Mouse (Mus musculus): Measurements from ENCODE around the gene Ugt1a7c. TPM values are rescaled to one million over a fixed set of nuclear protein-coding genes. Genes with fewer than 3 reads are reported as not detected.

Gene Ugt1a7c
- polyA plus RNA-seq, 1 experiment, result 1.3 TPM

- TF ChIP-seq POLR2A (IDR thresholded peaks at IDR 0.05; ENCODE audit: extremely low read depth, insufficient read depth, low read length) (no peak), CTCF (IDR thresholded peaks at IDR 0.05; ENCODE audit: extremely low read depth, insufficient read depth, low read length) (no peak)
- Histone ChIP-seq H3K27ac (ENCODE audit: insufficient read depth, low read length) (no peak overlapping the region), H3K4me1 (ENCODE audit: control insufficient read depth, insufficient read depth, low read length) (no peaks in the 10 kb centered on the region), H3K4me3 (ENCODE audit: insufficient read depth, low read length) (no peak overlapping the region)
Measured at GRCm38 (mm10) chr1:88253106-88253505, 158.2 kb downstream of the Ugt1a7c start.

DNA sequence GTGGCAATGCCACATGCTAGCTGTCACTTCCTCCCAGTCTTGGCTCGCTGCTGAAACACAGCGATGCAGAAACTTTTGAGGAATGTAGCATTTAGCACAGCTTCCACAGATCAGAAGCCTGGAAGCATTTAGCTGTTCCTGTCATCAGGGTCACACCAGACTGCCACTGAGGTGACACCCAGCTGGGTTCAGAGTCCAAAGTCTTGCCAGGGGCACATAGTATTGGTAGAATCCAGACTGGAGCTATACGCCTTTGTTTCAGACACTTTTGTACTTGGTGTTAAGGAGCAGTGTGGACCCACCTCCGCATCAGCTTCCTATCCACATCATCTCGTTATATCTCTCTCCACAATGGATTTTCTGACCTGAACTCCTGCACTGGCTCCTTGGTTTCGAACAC is 158.7 kb downstream of the Ugt1a7c start:
- TF ChIP-seq CTCF (IDR thresholded peaks at IDR 0.05; ENCODE audit: extremely low read depth, insufficient read depth, low read length) (no peak), POLR2A (IDR thresholded peaks at IDR 0.05; ENCODE audit: extremely low read depth, insufficient read depth, low read length) (no peak)
- Histone ChIP-seq H3K4me1 (ENCODE audit: control insufficient read depth, insufficient read depth, low read length) (no peaks in the 10 kb centered on the region), H3K4me3 (ENCODE audit: insufficient read depth, low read length) (no peak overlapping the region), H3K27ac (ENCODE audit: insufficient read depth, low read length) (no peak overlapping the region)

DNA sequence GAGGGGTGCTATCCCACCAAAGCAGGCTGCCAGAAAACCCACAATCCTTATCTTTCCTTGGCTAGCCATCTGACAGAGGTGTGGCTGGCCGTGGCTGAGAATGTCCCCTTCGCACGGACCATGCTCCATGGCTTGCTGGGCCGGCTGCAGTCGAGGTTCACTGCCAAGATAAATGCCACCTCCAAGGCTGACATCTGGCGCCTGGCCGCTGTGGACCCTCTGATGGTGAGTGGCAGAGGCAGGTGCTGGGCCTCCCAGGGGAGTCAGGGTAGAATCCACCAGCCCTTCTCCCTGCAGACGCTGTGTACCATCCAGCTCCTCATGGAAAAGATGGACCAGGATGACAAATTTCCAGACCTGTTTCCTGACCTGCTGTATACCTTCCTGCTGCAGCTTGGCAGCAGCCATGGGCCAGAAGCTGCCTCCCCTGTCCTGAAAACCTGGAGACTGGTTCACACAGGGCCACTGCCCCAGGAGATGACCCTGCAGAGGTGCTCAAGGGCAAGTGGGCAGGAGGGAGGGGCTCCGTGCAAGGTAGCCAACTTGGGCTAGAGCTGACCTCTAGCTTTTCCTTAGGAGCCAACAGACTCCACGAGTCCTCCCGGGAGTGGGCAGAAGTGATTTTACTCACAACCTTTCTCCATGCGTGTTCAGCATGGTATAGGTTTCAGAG is 160.1 kb downstream of the Ugt1a7c start:
- Histone ChIP-seq H3K4me3 (ENCODE audit: insufficient read depth, low read length) (no peak overlapping the region), H3K4me1 (ENCODE audit: control insufficient read depth, insufficient read depth, low read length) (no peaks in the 10 kb centered on the region), H3K27ac (ENCODE audit: insufficient read depth, low read length) (no peak overlapping the region)
- TF ChIP-seq POLR2A (IDR thresholded peaks at IDR 0.05; ENCODE audit: extremely low read depth, insufficient read depth, low read length) (no peak), CTCF (IDR thresholded peaks at IDR 0.05; ENCODE audit: extremely low read depth, insufficient read depth, low read length) (no peak)

DNA sequence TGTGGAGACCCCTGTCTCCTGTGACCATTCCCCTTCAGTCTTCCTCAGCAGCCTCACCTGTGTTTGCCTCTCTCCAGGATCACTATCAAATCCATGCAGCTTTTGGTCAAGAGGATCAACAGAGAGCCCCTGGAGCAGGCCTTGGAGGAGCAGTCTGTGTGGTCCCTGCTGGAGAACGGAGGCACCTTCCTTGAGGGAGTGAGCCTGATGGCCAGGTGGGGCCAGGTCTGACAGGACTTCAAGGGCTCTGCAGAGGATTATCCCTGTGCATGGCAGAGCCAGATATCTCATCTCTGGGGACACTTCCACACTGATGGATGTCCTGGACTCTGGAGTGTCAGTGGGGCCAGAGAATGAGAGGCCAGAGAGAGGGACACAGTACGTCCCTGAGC is 160.6 kb downstream of the Ugt1a7c start:
- Histone ChIP-seq H3K4me1 (ENCODE audit: control insufficient read depth, insufficient read depth, low read length) (no peaks in the 10 kb centered on the region), H3K4me3 (ENCODE audit: insufficient read depth, low read length) (no peak overlapping the region), H3K27ac (ENCODE audit: insufficient read depth, low read length) (no peak overlapping the region)
- no peak for TF ChIP-seq CTCF (IDR thresholded peaks at IDR 0.05; ENCODE audit: extremely low read depth, insufficient read depth, low read length)
- TF ChIP-seq POLR2A (IDR thresholded peaks at IDR 0.05; ENCODE audit: extremely low read depth, insufficient read depth, low read length), result no peak

DNA sequence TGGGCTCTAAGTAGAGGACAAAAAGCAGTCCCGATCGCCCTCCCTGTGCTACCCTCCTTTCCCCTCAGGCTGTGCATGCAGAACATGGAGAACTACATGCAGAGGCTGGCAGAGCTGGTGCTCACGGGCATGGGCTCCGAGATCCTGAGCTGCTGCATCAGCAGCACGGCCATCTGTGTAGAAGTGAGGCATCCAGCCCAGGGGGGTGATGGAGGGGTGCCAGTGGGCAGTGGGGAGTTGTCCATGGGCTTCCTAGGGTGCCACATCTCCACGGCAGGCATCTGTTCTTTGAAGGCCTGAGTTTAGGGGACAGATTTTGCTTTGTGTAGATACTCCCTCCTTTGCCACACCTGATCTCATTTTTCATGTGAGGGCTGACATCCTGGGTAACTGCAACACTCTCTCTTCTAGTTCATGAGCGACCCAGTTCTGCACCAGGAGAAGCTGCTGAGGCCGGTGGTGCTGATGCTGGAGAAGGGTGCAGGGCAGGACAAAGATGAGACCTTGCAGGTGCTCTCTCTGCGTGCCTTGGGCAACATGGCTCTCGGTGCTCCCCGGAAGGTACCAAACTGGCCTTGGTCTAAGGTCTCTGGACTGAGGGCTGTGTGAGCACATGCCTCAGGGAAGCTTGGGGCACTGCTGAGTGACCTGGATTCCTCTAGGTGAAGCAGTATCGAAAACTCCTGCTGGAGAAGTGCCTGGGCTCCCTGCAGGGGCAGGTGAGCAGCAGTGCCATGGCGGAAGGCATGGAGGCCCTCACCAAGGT is 161.3 kb downstream of the Ugt1a7c start:
- TF ChIP-seq POLR2A (IDR thresholded peaks at IDR 0.05; ENCODE audit: extremely low read depth, insufficient read depth, low read length) (no peak), CTCF (IDR thresholded peaks at IDR 0.05; ENCODE audit: extremely low read depth, insufficient read depth, low read length) (no peak)
- Histone ChIP-seq H3K4me3 (ENCODE audit: insufficient read depth, low read length) (no peak overlapping the region), H3K27ac (ENCODE audit: insufficient read depth, low read length) (no peak overlapping the region)

DNA sequence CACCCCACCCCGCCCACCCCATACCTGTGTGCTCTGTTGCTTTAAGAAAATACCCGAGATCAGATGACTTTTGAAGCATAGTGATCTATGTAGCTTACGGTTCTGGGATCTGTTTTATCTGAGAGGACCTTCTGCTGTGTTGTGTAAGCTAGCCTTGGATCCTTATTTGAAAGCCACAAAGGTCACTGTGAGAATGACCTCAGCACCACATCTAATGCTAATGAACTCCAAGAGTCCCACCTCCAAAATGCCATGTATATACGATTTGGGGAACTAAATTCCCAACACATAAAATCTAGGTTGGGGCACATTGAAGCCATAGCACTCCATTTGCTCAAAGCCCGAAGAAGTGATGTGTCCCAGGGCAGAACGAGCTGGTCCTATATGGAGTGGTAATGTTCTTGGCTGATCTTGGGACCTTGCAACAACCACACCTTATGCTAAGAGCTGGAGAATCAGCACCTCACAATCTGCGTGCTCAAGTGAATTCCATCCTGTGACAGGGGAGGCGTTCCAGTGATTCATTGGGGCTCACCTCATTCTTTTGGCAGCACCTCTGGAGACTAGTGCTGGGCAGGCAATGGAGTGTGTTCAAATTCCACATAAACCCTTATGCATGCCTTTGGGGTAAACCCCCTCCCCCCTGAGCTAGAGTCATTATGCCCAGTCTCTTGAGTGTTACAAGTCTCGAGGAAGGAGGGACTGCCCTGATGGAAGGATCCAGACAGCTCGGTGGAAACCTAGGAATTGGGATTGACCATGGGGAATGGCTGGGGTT is 162.2 kb downstream of the Ugt1a7c start:
- no peaks in the 10 kb centered on the region for H3K4me1 ChIP-seq (ENCODE audit: control insufficient read depth, insufficient read depth, low read length)
- TF ChIP-seq CTCF (IDR thresholded peaks at IDR 0.05; ENCODE audit: extremely low read depth, insufficient read depth, low read length) (no peak), POLR2A (IDR thresholded peaks at IDR 0.05; ENCODE audit: extremely low read depth, insufficient read depth, low read length) (no peak)
- H3K27ac ChIP-seq (ENCODE audit: insufficient read depth, low read length), result no peak overlapping the region
- H3K4me3 ChIP-seq (ENCODE audit: insufficient read depth, low read length), result no peak overlapping the region

More for the DNA sequence above, 161.3 kb downstream of the Ugt1a7c start:
- H3K4me1 ChIP-seq (ENCODE audit: control insufficient read depth, insufficient read depth, low read length), result no peaks in the 10 kb centered on the region

DNA sequence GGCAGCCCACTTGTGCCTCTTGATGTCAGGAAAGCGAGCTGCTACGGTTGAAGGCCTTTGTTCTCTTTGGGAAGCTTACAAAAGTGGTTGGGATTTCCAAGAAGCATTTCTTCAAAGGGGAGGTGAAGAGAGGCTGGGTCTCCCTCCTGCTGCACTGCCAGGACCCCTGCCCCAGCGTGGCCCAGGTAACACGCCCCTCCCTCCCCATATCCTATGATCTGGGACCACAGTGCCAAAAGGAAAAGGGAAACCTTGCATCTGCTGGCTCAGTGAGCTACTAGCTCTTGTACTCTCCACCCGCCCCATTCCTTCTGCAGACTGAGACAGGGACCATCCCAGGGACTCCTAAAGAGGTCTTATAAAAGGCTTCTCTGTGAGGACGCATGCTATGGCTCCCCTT is 162.8 kb downstream of the Ugt1a7c start:
- no peak for TF ChIP-seq CTCF (IDR thresholded peaks at IDR 0.05; ENCODE audit: extremely low read depth, insufficient read depth, low read length)
- TF ChIP-seq POLR2A (IDR thresholded peaks at IDR 0.05; ENCODE audit: extremely low read depth, insufficient read depth, low read length), result no peak
- H3K4me3 ChIP-seq (ENCODE audit: insufficient read depth, low read length), result no peak overlapping the region
- H3K4me1 ChIP-seq (ENCODE audit: control insufficient read depth, insufficient read depth, low read length), result no peaks in the 10 kb centered on the region
- H3K27ac ChIP-seq (ENCODE audit: insufficient read depth, low read length), result no peak overlapping the region

- H3K27ac ChIP-seq (ENCODE audit: insufficient read depth, low read length), result no peak overlapping the region
- TF ChIP-seq POLR2A (IDR thresholded peaks at IDR 0.05; ENCODE audit: extremely low read depth, insufficient read depth, low read length), result no peak
- TF ChIP-seq CTCF (IDR thresholded peaks at IDR 0.05; ENCODE audit: extremely low read depth, insufficient read depth, low read length), result no peak
- no peak overlapping the region for H3K4me3 ChIP-seq (ENCODE audit: insufficient read depth, low read length)
- no peaks in the 10 kb centered on the region for H3K4me1 ChIP-seq (ENCODE audit: control insufficient read depth, insufficient read depth, low read length)
Measured at GRCm38 (mm10) chr1:88258361-88258760, 163.5 kb downstream of the Ugt1a7c start.

GRCm38 (mm10) chr1:88258881-88259642 is 164.2 kb downstream of the Ugt1a7c start:
- TF ChIP-seq CTCF (IDR thresholded peaks at IDR 0.05; ENCODE audit: extremely low read depth, insufficient read depth, low read length) (no peak), POLR2A (IDR thresholded peaks at IDR 0.05; ENCODE audit: extremely low read depth, insufficient read depth, low read length) (no peak)
- no peak overlapping the region for H3K27ac ChIP-seq (ENCODE audit: insufficient read depth, low read length)
- H3K4me1 ChIP-seq (ENCODE audit: control insufficient read depth, insufficient read depth, low read length), result no peaks in the 10 kb centered on the region
- H3K4me3 ChIP-seq (ENCODE audit: insufficient read depth, low read length), result no peak overlapping the region
